Mouse (Mus musculus) cerebellum, adult 2 months (tissue): ENCODE results near the gene H2-DMb1. TPM values are rescaled to one million over a fixed set of nuclear protein-coding genes. Genes with fewer than 3 reads are reported as not detected.
A peak's percentile ranks its signal among the peaks of the same experiment; 100 is the strongest.

ENCODE experiments used
- DNase-seq, 2 experiments: peaks; one replicate each; pipeline ENCODE4 v3.0.0; 2021
- H3K27ac ChIP-seq: fragments of 200-500 bp; 2 replicates; pipeline ENCODE4 v1.5.1; 2012; ENCODE audit warnings: low read length, control low read depth, inconsistent platforms; ENCODE audit not compliant: insufficient read depth
- H3K27me3 ChIP-seq: fragments of 200-500 bp; 2 replicates; pipeline ENCODE4 v1.6.1; 2012; ENCODE audit warnings: inconsistent platforms, mild to moderate bottlenecking, low read length, moderate library complexity; ENCODE audit not compliant: control insufficient read depth, insufficient read depth
- H3K4me1 ChIP-seq: fragments of 200-500 bp; 2 replicates; pipeline ENCODE4 v1.6.1; 2011; ENCODE audit warnings: low read length; ENCODE audit not compliant: control insufficient read depth, insufficient read depth
- H3K4me3 ChIP-seq: fragments of 200-500 bp; replicated peaks from 2 replicates; pipeline ENCODE3; 2011; ENCODE audit warnings: mild to moderate bottlenecking, low read depth, low read length, control low read depth; ENCODE audit not compliant: insufficient read depth
- CTCF ChIP-seq: fragments of 200-500 bp; IDR thresholded peaks from 2 replicates; pipeline ENCODE4 v1.5.1; 2011; ENCODE audit warnings: low read depth, mild to moderate bottlenecking, control low read depth, low read length, moderate library complexity, borderline replicate concordance; ENCODE audit not compliant: insufficient read depth
- POLR2A ChIP-seq: fragments of 200-500 bp; IDR thresholded peaks from 2 replicates; pipeline ENCODE4 v1.6.1; 2011; ENCODE audit warnings: low read length, control low read depth, borderline replicate concordance; ENCODE audit not compliant: insufficient read depth
- WGBS: fragments of 180-500 bp; shearing (Covaris S2); methylation state at CpG from one replicate; pipeline ENCODE4 v1.1.7; 2018; 5-methylcytosine and 5-hydroxymethylcytosine counted together
- polyA plus RNA-seq: library from polyadenylated mRNA; depleted of rRNA; stranded (reverse); fragments of >200 nt; gene quantifications from 2 replicates; pipeline ENCODE4 v1.2.3, GENCODE M21; 2012

Gene H2-DMb1
- polyA plus RNA-seq, 1 experiment, result 3.0 TPM

GRCm38 (mm10) chr17:34200047-34200446 is 47.2 kb downstream of the H2-DMb1 start:
- H3K4me1 ChIP-seq, result no peaks in the 10 kb centered on the region
- H3K27ac ChIP-seq, result no peak overlapping the region
- H3K4me3 ChIP-seq, result no peak overlapping the region
- no peak for DNase-seq
- no peaks in the 10 kb centered on the region for H3K27me3 ChIP-seq
- TF ChIP-seq POLR2A (no peak), CTCF (no peak)
- 81% methylated on average over 10 of the region's 10 CpGs for WGBS

GRCm38 (mm10) chr17:34200772-34201505 is 48.1 kb downstream of the H2-DMb1 start:
- WGBS, result 88% methylated on average over 16 of the region's 16 CpGs
- TF ChIP-seq CTCF, result no peak
- no peak for TF ChIP-seq POLR2A
- no peak for DNase-seq
- no peaks in the 10 kb centered on the region for H3K27me3 ChIP-seq
- no peaks in the 10 kb centered on the region for H3K4me1 ChIP-seq
- no peak overlapping the region for H3K4me3 ChIP-seq
- H3K27ac ChIP-seq, result no peak overlapping the region

- Histone ChIP-seq H3K27me3 (no peaks in the 10 kb centered on the region), H3K4me3 (no peak overlapping the region), H3K27ac (no peak overlapping the region), H3K4me1 (no peaks in the 10 kb centered on the region)
- 80% methylated on average over 7 of the region's 7 CpGs for WGBS
- no peak for DNase-seq
- TF ChIP-seq CTCF (no peak), POLR2A (no peak)
Measured at GRCm38 (mm10) chr17:34201506-34202055, 48.7 kb downstream of the H2-DMb1 start.

- no peak for DNase-seq
- no peaks in the 10 kb centered on the region for H3K27me3 ChIP-seq
Measured at GRCm38 (mm10) chr17:34202760-34203442, 50.0 kb downstream of the H2-DMb1 start.

GRCm38 (mm10) chr17:34203444-34203843 is 50.6 kb downstream of the H2-DMb1 start, which contains the start of gene Tap2:
Gene Tap2, plus strand, starts transcription at chr17:34203527.
- H3K4me3 ChIP-seq, result peak within 1 kb of the TSS; percentile 95

More at GRCm38 (mm10) chr17:34202760-34203442, 50.0 kb downstream of the H2-DMb1 start:
- 88% methylated on average over 4 of the region's 4 CpGs for WGBS
- Histone ChIP-seq H3K4me1 (no peaks in the 10 kb centered on the region), H3K4me3 (no peak overlapping the region), H3K27ac (no peak overlapping the region)
- TF ChIP-seq POLR2A (no peak), CTCF (no peak)

GRCm38 (mm10) chr17:34204303-34205010 is 51.6 kb downstream of the H2-DMb1 start:
- H3K4me1 ChIP-seq, result no peaks in the 10 kb centered on the region
- H3K27ac ChIP-seq, result no peak overlapping the region
- H3K27me3 ChIP-seq, result no peaks in the 10 kb centered on the region
- TF ChIP-seq POLR2A (no peak), CTCF (peak; percentile 71)
- WGBS, result 1% methylated on average over 44 of the region's 44 CpGs
- peak; percentile 75 to 82 for DNase-seq
- peak overlapping the region; percentile 95 for H3K4me3 ChIP-seq

More at GRCm38 (mm10) chr17:34203444-34203843, 50.6 kb downstream of the H2-DMb1 start, which contains the start of gene Tap2:
- no peak for DNase-seq
- WGBS, result 62% methylated on average over 5 of the region's 5 CpGs
- no peak within 1 kb of the TSS for H3K27ac ChIP-seq
- no peak for TF ChIP-seq CTCF
- no peak for TF ChIP-seq POLR2A
- H3K27me3 ChIP-seq, result no peaks in the 10 kb centered on the region
- H3K4me1 ChIP-seq, result no peaks in the 10 kb centered on the region

GRCm38 (mm10) chr17:34205021-34205745 is 52.3 kb downstream of the H2-DMb1 start:
- no peak overlapping the region for H3K27ac ChIP-seq
- no peak for DNase-seq
- WGBS, result 9% methylated on average over 18 of the region's 18 CpGs
- no peaks in the 10 kb centered on the region for H3K27me3 ChIP-seq
- no peaks in the 10 kb centered on the region for H3K4me1 ChIP-seq
- H3K4me3 ChIP-seq, result peak overlapping the region; percentile 95
- TF ChIP-seq CTCF (no peak), POLR2A (no peak)
